Mouse (Mus musculus) embryonic fibroblast, embryonic 13.5 days (primary cell): ENCODE measurements around the gene Xlr4a.

ENCODE experiments used
- CTCF ChIP-seq: IDR thresholded peaks from 2 replicates; pipeline ENCODE4 v1.5.1; 2011; ENCODE audit warnings: mild to moderate bottlenecking, control low read depth, low read length, moderate library complexity, borderline replicate concordance; ENCODE audit not compliant: insufficient read depth
- POLR2A ChIP-seq: IDR thresholded peaks from 2 replicates; pipeline ENCODE4 v1.6.1; 2011; ENCODE audit warnings: low read depth, mild to moderate bottlenecking, control low read depth, low read length, moderate library complexity

- TF ChIP-seq POLR2A (no peak), CTCF (no peak)
Measured at GRCm38 (mm10) chrX:73037003-73037402, 45.3 kb downstream of the Xlr4a start, which contains the start of gene Pnma5.
